Mouse (Mus musculus) MEL (cell line): ENCODE measurements around the gene Iqsec1. TPM values are rescaled to one million over a fixed set of nuclear protein-coding genes. Genes with fewer than 3 reads are reported as not detected.

ENCODE experiments used
- DNase-seq: peaks from one replicate; pipeline ENCODE4 v3.0.0; 2011; ENCODE audit warnings: low read depth, low spot score
- H3K27ac ChIP-seq: 2 replicates; pipeline ENCODE4 v1.5.1; 2012; ENCODE audit warnings: low read depth, mild to moderate bottlenecking, control low read depth, low read length, moderate library complexity; ENCODE audit not compliant: control insufficient read depth
- H3K27me3 ChIP-seq, 2 experiments: fragments of 150-350 bp in 1 of 2; sonication (generic) in 1 of 2; 2 replicates each; pipeline ENCODE4 v1.6.1; 2012; ENCODE audit warnings: low read length in 2 of 2, mild to moderate bottlenecking in 2 of 2, improper control_type of control experiment in 1 of 2, moderate library complexity in 1 of 2; ENCODE audit not compliant: insufficient read depth in 2 of 2, control insufficient read depth in 1 of 2
- H3K36me3 ChIP-seq, 2 experiments: 2 replicates each; pipeline ENCODE4 v1.6.1; 2012 to 2014; ENCODE audit warnings: low read length in 2 of 2, improper control_type of control experiment in 1 of 2, inconsistent platforms in 1 of 2, mild to moderate bottlenecking in 1 of 2; ENCODE audit not compliant: insufficient read depth in 2 of 2, control insufficient read depth in 1 of 2
- H3K4me1 ChIP-seq, 2 experiments: fragments of 150-350 bp in 1 of 2; sonication (generic) in 1 of 2; 2 replicates each; pipeline ENCODE4 v1.6.1; 2012; ENCODE audit warnings: low read length in 2 of 2, improper control_type of control experiment in 1 of 2, mild to moderate bottlenecking in 1 of 2; ENCODE audit not compliant: insufficient read depth in 2 of 2, control insufficient read depth in 1 of 2
- H3K4me3 ChIP-seq, 2 experiments: fragments of 150-350 bp in 1 of 2; sonication (generic) in 1 of 2; 2 replicates each; pipeline ENCODE4 v1.5.1; 2012; ENCODE audit warnings: low read depth in 2 of 2, low read length in 2 of 2, mild to moderate bottlenecking in 2 of 2, moderate library complexity in 2 of 2, control low read depth in 1 of 2, improper control_type of control experiment in 1 of 2; ENCODE audit not compliant: control insufficient read depth in 1 of 2, insufficient read depth in 1 of 2
- H3K79me2 ChIP-seq: 2 replicates; pipeline ENCODE4 v1.6.1; 2012; ENCODE audit warnings: mild to moderate bottlenecking, low read length, moderate library complexity; ENCODE audit not compliant: control insufficient read depth, poor library complexity, insufficient read depth
- H3K9ac ChIP-seq: 2 replicates; pipeline ENCODE4 v1.6.1; 2012; ENCODE audit warnings: low read depth, mild to moderate bottlenecking, control low read depth, low read length, moderate library complexity; ENCODE audit not compliant: control insufficient read depth, poor library complexity, severe bottlenecking
- H3K9me3 ChIP-seq: fragments of 150-350 bp; sonication (generic); replicated peaks from 2 replicates; pipeline ENCODE4 v1.6.1; 2012; ENCODE audit warnings: mild to moderate bottlenecking, low read length, improper control_type of control experiment, moderate library complexity; ENCODE audit not compliant: insufficient read depth
- BHLHE40 ChIP-seq: IDR thresholded peaks from 2 replicates; pipeline ENCODE4 v1.6.1; 2012; ENCODE audit warnings: low read depth, mild to moderate bottlenecking, inconsistent platforms, low read length, improper control_type of control experiment, borderline replicate concordance
- CHD2 ChIP-seq: IDR thresholded peaks from 2 replicates; pipeline ENCODE4 v1.6.1; 2011; ENCODE audit warnings: low read length, improper control_type of control experiment
- E2F4 ChIP-seq: IDR thresholded peaks from 2 replicates; pipeline ENCODE4 v1.6.1; 2011; ENCODE audit warnings: low read depth, low read length, improper control_type of control experiment, borderline replicate concordance
- EP300 ChIP-seq, 2 experiments: IDR thresholded peaks; 2 replicates each; pipeline ENCODE4 v1.6.1; 2011; ENCODE audit warnings: improper control_type of control experiment in 2 of 2, low read length in 2 of 2, low read depth in 1 of 2, mild to moderate bottlenecking in 1 of 2
- GABPA ChIP-seq: IDR thresholded peaks from 2 replicates; pipeline ENCODE4 v1.6.1; 2012; ENCODE audit warnings: low read depth, mild to moderate bottlenecking, inconsistent platforms, low read length, improper control_type of control experiment, moderate library complexity
- HCFC1 ChIP-seq: IDR thresholded peaks from 2 replicates; pipeline ENCODE4 v1.6.1; 2012; ENCODE audit warnings: low read depth, mild to moderate bottlenecking, inconsistent platforms, low read length, improper control_type of control experiment, moderate library complexity
- KAT2A ChIP-seq: conservative IDR thresholded peaks from 2 replicates; pipeline ENCODE4 v1.6.1; 2012; ENCODE audit warnings: low read depth, low read length, improper control_type of control experiment, inconsistent platforms
- MAFK ChIP-seq: IDR thresholded peaks from 2 replicates; pipeline ENCODE4 v1.6.1; 2011; ENCODE audit warnings: low read depth, mild to moderate bottlenecking, low read length, improper control_type of control experiment, borderline replicate concordance
- MAX ChIP-seq: IDR thresholded peaks from 2 replicates; pipeline ENCODE4 v1.6.1; 2011; ENCODE audit warnings: low read length, improper control_type of control experiment
- MAZ ChIP-seq: IDR thresholded peaks from 2 replicates; pipeline ENCODE4 v1.6.1; 2012; ENCODE audit warnings: low read depth, mild to moderate bottlenecking, inconsistent platforms, low read length, improper control_type of control experiment
- MXI1 ChIP-seq: IDR thresholded peaks from 2 replicates; pipeline ENCODE4 v1.6.1; 2011; ENCODE audit warnings: mild to moderate bottlenecking, low read depth, low read length, improper control_type of control experiment
- MYB ChIP-seq: IDR thresholded peaks from 2 replicates; pipeline ENCODE4 v1.6.1; 2011; ENCODE audit warnings: mild to moderate bottlenecking, low read depth, low read length, improper control_type of control experiment
- NELFE ChIP-seq: IDR thresholded peaks from 2 replicates; pipeline ENCODE4 v1.6.1; 2011; ENCODE audit warnings: low read depth, low read length, improper control_type of control experiment
- RAD21 ChIP-seq: IDR thresholded peaks from 2 replicates; pipeline ENCODE4 v1.6.1; 2011; ENCODE audit warnings: mild to moderate bottlenecking, low read depth, low read length, improper control_type of control experiment
- SIN3A ChIP-seq: IDR thresholded peaks from 2 replicates; pipeline ENCODE4 v1.6.1; 2012; ENCODE audit warnings: low read length, improper control_type of control experiment, inconsistent platforms
- SMC3 ChIP-seq: IDR thresholded peaks from 2 replicates; pipeline ENCODE4 v1.6.1; 2011; ENCODE audit warnings: low read depth, low read length, improper control_type of control experiment
- TAL1 ChIP-seq: IDR thresholded peaks from 2 replicates; pipeline ENCODE4 v1.6.1; 2012; ENCODE audit warnings: mild to moderate bottlenecking, inconsistent platforms, low read length, moderate library complexity, mixed read lengths
- TCF12 ChIP-seq: IDR thresholded peaks from 2 replicates; pipeline ENCODE4 v1.6.1; 2014; ENCODE audit warnings: low read depth, mild to moderate bottlenecking, inconsistent platforms, low read length, improper control_type of control experiment, moderate library complexity
- ZKSCAN1 ChIP-seq: IDR thresholded peaks from 2 replicates; pipeline ENCODE4 v1.6.1; 2012; ENCODE audit warnings: low read depth, mild to moderate bottlenecking, inconsistent platforms, low read length, improper control_type of control experiment, moderate library complexity
- ZMIZ1 ChIP-seq: IDR thresholded peaks from 2 replicates; pipeline ENCODE4 v1.6.1; 2012; ENCODE audit warnings: low read depth, mild to moderate bottlenecking, inconsistent platforms, low read length, improper control_type of control experiment, moderate library complexity
- polyA plus RNA-seq, 2 experiments: library from polyadenylated mRNA; stranded (reverse) in 1 of 2; unstranded in 1 of 2; fragments of >175 nt in 1 of 2; fragments of >200 nt in 1 of 2; gene quantifications; 2 replicates each; pipeline versions ENCODE4 v1.2.1 to v1.2.4; 2012; ENCODE audit warnings: low replicate concordance in 2 of 2, low read depth in 1 of 2; ENCODE audit not compliant: insufficient read length in 2 of 2, insufficient read depth in 1 of 2, missing spikeins in 1 of 2
- total RNA-seq: library from RNA; depleted of rRNA; stranded (reverse); fragments of 300-350 nt; gene quantifications from 2 replicates; pipeline ENCODE4 v1.2.3, GENCODE M21; 2012

The Iqsec1 gene
- total and polyA plus RNA-seq, 3 experiments: 14.8 to 73.4 (median 30.8) TPM

- Histone ChIP-seq H3K79me2 (no peaks in the 10 kb centered on the region; the same call in none of the 2 replicates), H3K27me3 (no peaks in the 10 kb centered on the region), H3K27ac (no peak overlapping the region), H3K36me3 (peaks cover 0 to 3% of the 10 kb centered on the region in 2 experiments; a peak in 1 of 4 replicates), H3K9ac (no peak overlapping the region), H3K4me1 (peaks cover 7 to 28% of the 10 kb centered on the region in 2 experiments), H3K4me3 (no peak overlapping the region), H3K9me3 (no peaks in the 10 kb centered on the region)
- TF ChIP-seq TAL1: peak; percentile 43; the same call in 1 of the 2 replicates
- no peak for TF ChIP-seq RAD21
- no peak for TF ChIP-seq MAZ
- TF ChIP-seq TCF12: peak; percentile 20; the same call in 1 of the 2 replicates
- no peak for TF ChIP-seq MXI1
- peak; percentile 37 for DNase-seq
Measured at GRCm38 (mm10) chr6:90700737-90701136, 287.7 kb downstream of the Iqsec1 start.

GRCm38 (mm10) chr6:90700068-90700467 lies 288.4 kb downstream of the Iqsec1 start:
- no peaks in the 10 kb centered on the region; a peak in 1 of 4 replicates for H3K36me3 ChIP-seq
- no peaks in the 10 kb centered on the region for H3K27me3 ChIP-seq
- H3K9me3 ChIP-seq: no peaks in the 10 kb centered on the region
- no peak overlapping the region for H3K9ac ChIP-seq
- TF ChIP-seq MYB: no peak
- TF ChIP-seq MAZ: no peak
- TF ChIP-seq TAL1: no peak
- no peak for TF ChIP-seq SMC3
- TF ChIP-seq MAX: no peak
- no peak for TF ChIP-seq CHD2
- no peak for TF ChIP-seq MXI1
- no peak for TF ChIP-seq MAFK
- no peak for TF ChIP-seq KAT2A
- TF ChIP-seq GABPA: no peak
- TF ChIP-seq HCFC1: no peak
- TF ChIP-seq SIN3A: no peak
- no peaks in the 10 kb centered on the region; the same call in none of the 2 replicates for H3K79me2 ChIP-seq
- DNase-seq: no peak
- H3K27ac ChIP-seq: no peak overlapping the region
- no peak overlapping the region for H3K4me3 ChIP-seq
- peaks cover 5 to 22% of the 10 kb centered on the region in 2 experiments for H3K4me1 ChIP-seq

GRCm38 (mm10) chr6:90698843-90699242 lies 289.6 kb downstream of the Iqsec1 start:
- H3K36me3 ChIP-seq: no peaks in the 10 kb centered on the region; a peak in 1 of 4 replicates

More at GRCm38 (mm10) chr6:90698843-90699242, 289.6 kb downstream of the Iqsec1 start:
- H3K79me2 ChIP-seq: no peaks in the 10 kb centered on the region; the same call in 1 of the 2 replicates
- H3K27ac ChIP-seq: no peak overlapping the region
- H3K9me3 ChIP-seq: no peaks in the 10 kb centered on the region
- H3K27me3 ChIP-seq: no peaks in the 10 kb centered on the region
- H3K4me3 ChIP-seq: no peak overlapping the region
- H3K4me1 ChIP-seq: peaks cover 4 to 19% of the 10 kb centered on the region in 2 experiments
- DNase-seq: no peak
- H3K9ac ChIP-seq: no peak overlapping the region
- TF ChIP-seq MXI1 (no peak), TCF12 (no peak), ZMIZ1 (no peak), BHLHE40 (no peak), GABPA (no peak), E2F4 (no peak), MYB (no peak), TAL1 (no peak), EP300 (IDR thresholded peaks at IDR 0.05; ENCODE audit: low read depth in 1 of 2, low read length in 2 of 2) (no peak), ZKSCAN1 (no peak), NELFE (no peak), HCFC1 (no peak)
